Mouse (Mus musculus) natural killer cell, adult 2 months (primary cell): Measurements from ENCODE around the gene Hspa4.
"Not testable (repeated sequence)": the region's sequence is repeated elsewhere in the genome, so short reads cannot be mapped to it uniquely, and the experiment has no call there.

Experiments
- DNase-seq, 2 experiments: peaks; one replicate each; pipeline ENCODE4 v3.0.0; 2022; ENCODE audit warnings: low spot score in 2 of 2

Gene Hspa4

GRCm38 (mm10) chr11:53300330-53301166, at the start of gene Hspa4:
Gene Hspa4 (minus strand): TSS chr11:53300457.
- peak; percentile 97 to 98 for DNase-seq

- DNase-seq: no peak
These were observed 45.5 kb upstream of the Hspa4 start for GRCm38 (mm10) chr11:53345738-53346137.

- no peak for DNase-seq
These were observed 45.1 kb upstream of the Hspa4 start for GRCm38 (mm10) chr11:53345328-53345727.

GRCm38 (mm10) chr11:53342711-53343110, 42.5 kb upstream of the Hspa4 start:
- DNase-seq: peak in 1 of 2 experiments; percentile 37

GRCm38 (mm10) chr11:53341019-53341418, 40.8 kb upstream of the Hspa4 start:
- not testable (repeated sequence) for DNase-seq

- no peak for DNase-seq
These were observed 37.4 kb upstream of the Hspa4 start for GRCm38 (mm10) chr11:53337684-53338083.

- DNase-seq: no peak
These were observed 36.7 kb upstream of the Hspa4 start for GRCm38 (mm10) chr11:53336924-53337323.

- no peak for DNase-seq
These were observed 35.9 kb upstream of the Hspa4 start for GRCm38 (mm10) chr11:53336182-53336571.

- no peak for DNase-seq
These were observed 35.4 kb upstream of the Hspa4 start for GRCm38 (mm10) chr11:53335505-53336181.

- no peak for DNase-seq
These were observed 31.9 kb upstream of the Hspa4 start for GRCm38 (mm10) chr11:53332076-53332680.

GRCm38 (mm10) chr11:53331121-53331520, 30.9 kb upstream of the Hspa4 start:
- no peak for DNase-seq

- DNase-seq: no peak
These were observed 30.1 kb upstream of the Hspa4 start for GRCm38 (mm10) chr11:53330325-53330724.

GRCm38 (mm10) chr11:53324512-53324968, 24.3 kb upstream of the Hspa4 start, which contains the start of gene Zcchc10:
Gene Zcchc10 (plus strand): TSS chr11:53324679.
- DNase-seq: peak; percentile 82 to 88

- not testable (repeated sequence) for DNase-seq
These were observed 19.6 kb upstream of the Hspa4 start for GRCm38 (mm10) chr11:53319867-53320266.

- DNase-seq: not testable (repeated sequence)
These were observed 18.3 kb upstream of the Hspa4 start for GRCm38 (mm10) chr11:53318568-53318967.

GRCm38 (mm10) chr11:53318041-53318440, 17.8 kb upstream of the Hspa4 start:
- DNase-seq: no peak

GRCm38 (mm10) chr11:53316996-53317395, 16.7 kb upstream of the Hspa4 start:
- no peak for DNase-seq

GRCm38 (mm10) chr11:53314770-53315173, 14.5 kb upstream of the Hspa4 start:
- DNase-seq: no peak

- DNase-seq: not testable (repeated sequence)
These were observed 12.6 kb upstream of the Hspa4 start for GRCm38 (mm10) chr11:53312823-53313222.

- DNase-seq: no peak
These were observed 11.1 kb upstream of the Hspa4 start for GRCm38 (mm10) chr11:53311385-53311784.

- DNase-seq: no peak
These were observed 8.6 kb upstream of the Hspa4 start for GRCm38 (mm10) chr11:53308884-53309310.

- no peak for DNase-seq
These were observed 8.1 kb upstream of the Hspa4 start for GRCm38 (mm10) chr11:53308251-53308864.
